ENCODE assay signal across 10 mouse cellular contexts in the genomic region with DNA sequence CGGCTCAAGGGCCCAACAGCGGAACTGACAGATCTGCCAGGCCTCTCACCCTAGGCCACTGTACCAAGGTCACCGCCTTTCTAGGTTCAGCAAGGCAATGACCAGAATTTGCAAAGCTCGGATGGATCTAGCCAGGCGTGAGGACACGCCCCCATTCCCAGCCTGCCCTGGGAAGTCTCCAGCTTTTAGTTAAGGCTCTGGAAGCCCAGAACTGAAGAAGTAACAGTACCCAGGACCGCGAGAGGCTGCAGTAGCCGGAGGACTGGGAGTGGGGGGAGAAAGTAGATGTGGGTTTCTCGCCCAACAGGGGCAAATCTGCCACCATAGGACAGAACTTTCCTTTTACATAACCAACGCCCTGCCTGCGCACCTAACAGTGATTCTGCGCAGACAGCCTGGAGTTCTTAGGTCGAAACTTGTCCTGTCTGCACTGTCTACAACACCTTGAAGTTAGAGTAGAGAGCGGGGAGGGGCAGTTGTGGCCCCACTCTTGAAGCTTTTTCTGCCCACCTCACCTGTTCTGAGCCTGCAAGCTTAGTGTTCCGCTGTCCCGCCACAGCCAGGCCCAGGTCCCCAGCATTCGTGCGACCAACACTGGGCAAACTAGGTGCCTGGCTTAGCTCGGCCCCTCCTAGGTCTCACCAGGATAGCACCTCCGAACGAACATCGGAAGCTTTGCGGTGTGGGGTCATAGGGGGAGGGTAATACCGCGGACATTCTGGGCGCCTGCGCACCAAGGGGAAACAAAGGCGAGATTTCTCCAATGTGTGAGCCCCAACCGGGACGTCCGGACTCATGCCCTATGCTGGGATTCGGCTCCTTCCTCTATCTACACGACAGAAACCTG. TPM values are rescaled to one million over a fixed set of nuclear protein-coding genes. Genes with fewer than 3 reads are reported as not detected.
DNase-seq lines count a peak whose midpoint lies in the region; ATAC-seq and TF ChIP-seq lines count a peak whose summit lies in the region.
"Had no signal": no experiment of that assay in that cellular context is flagged by ENCODE, and none has a peak within 500 bp of the region (broad histone marks: within the 10 kb centered on the region; RNA-seq: fewer than 3 reads in every experiment).

No protein-coding gene starts in this region.

- peak overlapping the region; percentile 75 for H3K4me3 ChIP-seq in E14TG2a.4 (replicated peaks; ENCODE audit: low read length)
- H3K4me3 ChIP-seq in limb, embryonic 11.5 days (ENCODE audit: low read depth, low read length) = peak overlapping the region; percentile 40
- peak overlapping the region; percentile 57 for H3K4me3 ChIP-seq in midbrain, embryonic 13.5 days (replicated peaks)

- intact Hi-C loops in heart, postnatal 36 days (cut with DNase I) = no loop called here

- peak; percentile 11; the same call in 1 of the 2 replicates for ATAC-seq in limb, embryonic 11.5 days (ENCODE audit: insufficient number of reproducible peaks, low FRiP score, low TSS enrichment, low read depth)
- ATAC-seq in midbrain, embryonic 13.5 days = peak; percentile 6; the same call in 1 of the 2 replicates
- ATAC-seq: Patski had no signal

- no peak overlapping the region for H3K9ac ChIP-seq in limb, embryonic 11.5 days (ENCODE audit: low read length)
- H3K9ac ChIP-seq in midbrain, embryonic 13.5 days (replicated peaks) = peak overlapping the region; percentile 51; the same call in 1 of the 2 replicates

- no peak overlapping the region for H3K27ac ChIP-seq in limb, embryonic 11.5 days (replicated peaks; ENCODE audit: low read depth, low read length)
- no peak overlapping the region for H3K27ac ChIP-seq in midbrain, embryonic 13.5 days
- H3K27ac ChIP-seq: macrophage had no signal

- H3K9me3 ChIP-seq in E14TG2a.4 (ENCODE audit: low read length) = no peaks in the 10 kb centered on the region
- H3K9me3 ChIP-seq in limb, embryonic 11.5 days (ENCODE audit: control insufficient read depth, low read length) = no peaks in the 10 kb centered on the region
- H3K9me3 ChIP-seq in midbrain, embryonic 13.5 days = no peaks in the 10 kb centered on the region

- H3K4me1 ChIP-seq in E14TG2a.4 (replicated peaks; ENCODE audit: low read depth, low read length) = peaks cover 39% of the 10 kb centered on the region
- H3K4me1 ChIP-seq in limb, embryonic 11.5 days (ENCODE audit: control insufficient read depth, insufficient read depth, low read length) = peaks cover 28% of the 10 kb centered on the region
- H3K4me1 ChIP-seq in midbrain, embryonic 13.5 days (replicated peaks) = peaks cover 50% of the 10 kb centered on the region

- peaks cover 63% of the 10 kb centered on the region for H3K27me3 ChIP-seq in E14TG2a.4 (ENCODE audit: insufficient read depth, low read length)
- H3K27me3 ChIP-seq in limb, embryonic 11.5 days (ENCODE audit: control insufficient read depth, insufficient read depth, low read length) = peaks cover 42% of the 10 kb centered on the region
- peaks cover 77% of the 10 kb centered on the region for H3K27me3 ChIP-seq in midbrain, embryonic 13.5 days
- H3K27me3 ChIP-seq: Patski had no signal

- peak overlapping the region; percentile 87 for H3K4me2 ChIP-seq in limb, embryonic 11.5 days (ENCODE audit: low read depth, severe bottlenecking)
- H3K4me2 ChIP-seq in midbrain, embryonic 13.5 days (replicated peaks) = peak overlapping the region; percentile 96

- H3K36me3 ChIP-seq in E14TG2a.4 (ENCODE audit: insufficient read depth, low read length) = no peaks in the 10 kb centered on the region
- no peaks in the 10 kb centered on the region for H3K36me3 ChIP-seq in limb, embryonic 11.5 days (ENCODE audit: control insufficient read depth, insufficient read depth, low read length)
- H3K36me3 ChIP-seq in midbrain, embryonic 13.5 days = no peaks in the 10 kb centered on the region

- TF ChIP-seq CTCF in E14TG2a.4 (conservative IDR thresholded peaks at IDR 0.05; ENCODE audit: low read length) = no peak

- 2% methylated on average over 34 of the region's 34 CpGs for WGBS in limb, embryonic 11.5 days
- 2% methylated on average over 34 of the region's 34 CpGs for WGBS in midbrain, embryonic 13.5 days

- peak; percentile 70 for DNase-seq in embryo, embryonic 11 days
- peak; percentile 14 to 15 for DNase-seq in heart, postnatal 36 days
- DNase-seq in limb, embryonic 11.5 days (ENCODE audit: low spot score) = peak; percentile 58
- DNase-seq in ovary, postnatal 36 days (ENCODE audit: low spot score) = no peak
- no peak for DNase-seq in thymus, postnatal 14 days
- no peak for DNase-seq in layer of hippocampus, adult 9-11 months

RNA-seq across cellular contexts. Expression of a gene that starts 3.7 kb away (rescaled TPM):
- 10 to 100 TPM; 28.4 to 36.8 TPM for total RNA-seq in heart, postnatal 36 days (2021)
- 1.8 and 2.2 TPM in 2 replicates for polyA plus RNA-seq in limb, embryonic 11.5 days (2014; fragmentation: Nextera tagmentation; extraction: Ambion mirVana)
- 1.1 and 1.2 TPM in 2 replicates for polyA plus RNA-seq in midbrain, embryonic 13.5 days (2015; fragmentation: Nextera tagmentation; extraction: Ambion mirVana)
- polyA plus RNA-seq: macrophage had no signal

Comparison
In these comparisons a context has a peak if more than half of its experiments do, and no peak if none do; other contexts are left out.
1. DNase-seq: peak in embryo, embryonic 11 days (single experiment), heart, postnatal 36 days (2 of 2) and limb, embryonic 11.5 days (single experiment); none in ovary, postnatal 36 days (single experiment), thymus, postnatal 14 days (single experiment) and layer of hippocampus, adult 9-11 months (single experiment).
2. Peak in every context shown above with its lines, with median percentiles within 50 percentile points of each other: H3K4me3 ChIP-seq.